Mouse (Mus musculus) heart, adult 2 months (tissue): Measurements from ENCODE around the gene Myof.

ENCODE experiments used
- CTCF ChIP-seq: fragments of 200-600 bp; IDR thresholded peaks from 2 replicates; pipeline ENCODE4 v1.8.1; 2022; ENCODE audit warnings: antibody characterized with exemption, mild to moderate bottlenecking, moderate library complexity
- EP300 ChIP-seq: fragments of 200-500 bp; IDR thresholded peaks from 2 replicates; pipeline ENCODE4 v1.6.1; 2011; ENCODE audit warnings: low read depth, low read length, control low read depth; ENCODE audit not compliant: insufficient read depth
- POLR2A ChIP-seq: fragments of 200-500 bp; IDR thresholded peaks from 2 replicates; pipeline ENCODE4 v1.6.1; 2011; ENCODE audit warnings: mild to moderate bottlenecking, low read depth, low read length, control low read depth; ENCODE audit not compliant: insufficient read depth

DNA sequence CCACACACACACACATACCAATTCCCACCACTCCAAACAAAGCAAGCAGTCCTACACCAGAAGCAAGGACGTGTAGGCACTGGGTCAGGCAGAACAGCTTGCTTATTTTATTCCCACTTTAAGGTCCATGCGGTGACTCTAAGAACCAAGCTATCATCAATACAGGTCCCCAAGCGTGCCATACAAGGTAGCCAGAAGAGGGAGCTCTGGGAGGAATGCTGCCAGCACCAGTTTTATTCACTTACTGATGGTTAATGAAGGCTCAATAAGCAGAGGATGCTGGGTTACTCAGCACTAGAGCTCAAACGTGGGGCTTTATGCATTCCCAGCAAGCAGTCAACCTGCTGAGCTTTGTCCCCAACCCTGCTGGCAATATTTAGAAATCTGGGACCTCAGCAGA is 96.7 kb downstream of the Myof start:
- TF ChIP-seq CTCF (no peak), EP300 (no peak), POLR2A (no peak)
